In genomic region chr2:116980692-116981091, GRCm38 (mm10) we compare ENCODE assay signal across 9 mouse cellular contexts.
DNase-seq lines count a peak whose midpoint lies in the region; ATAC-seq and TF ChIP-seq lines count a peak whose summit lies in the region.
"Had no signal": no experiment of that assay in that cellular context is flagged by ENCODE, and none has a peak within 500 bp of the region (broad histone marks: within the 10 kb centered on the region; RNA-seq: fewer than 3 reads in every experiment).

No protein-coding gene starts in this region.

- H3K9me3 ChIP-seq in neural tube, embryonic 15.5 days (replicated peaks): no peaks in the 10 kb centered on the region
- no peaks in the 10 kb centered on the region for H3K9me3 ChIP-seq in heart, embryonic 12.5 days (replicated peaks)
- H3K9me3 ChIP-seq: embryonic facial prominence, embryonic 12.5 days had no signal

- TF ChIP-seq POLR2A in heart, adult 2 months (IDR thresholded peaks at IDR 0.05; ENCODE audit: insufficient read depth, low read depth, low read length): no peak
- TF ChIP-seq POLR2A in cerebellum, adult 2 months (IDR thresholded peaks at IDR 0.05; ENCODE audit: borderline replicate concordance, insufficient read depth, low read length): no peak

- no peak for ATAC-seq in neural tube, embryonic 15.5 days (ENCODE audit: low FRiP score)
- no peak for ATAC-seq in heart, embryonic 12.5 days (ENCODE audit: insufficient number of reproducible peaks, low FRiP score)

- peaks cover 15% of the 10 kb centered on the region for H3K4me1 ChIP-seq in heart, adult 2 months (ENCODE audit: control insufficient read depth, insufficient read depth, low read length)
- peaks cover 18% of the 10 kb centered on the region for H3K4me1 ChIP-seq in neural tube, embryonic 15.5 days
- H3K4me1 ChIP-seq in heart, embryonic 12.5 days (replicated peaks): peaks cover 39% of the 10 kb centered on the region
- H3K4me1 ChIP-seq in cerebellum, adult 2 months (ENCODE audit: control insufficient read depth, insufficient read depth, low read length): peaks cover 3% of the 10 kb centered on the region; the same call in 1 of the 2 replicates

- TF ChIP-seq EP300 in heart, adult 2 months (IDR thresholded peaks at IDR 0.05; ENCODE audit: insufficient read depth, low read depth, low read length): no peak

- H3K79me2 ChIP-seq in heart, adult 2 months (replicated peaks; ENCODE audit: control insufficient read depth, insufficient read depth, low read length): no peaks in the 10 kb centered on the region

- H3K9ac ChIP-seq in heart, adult 2 months (ENCODE audit: low read depth, low read length): no peak overlapping the region
- H3K9ac ChIP-seq in neural tube, embryonic 15.5 days (replicated peaks): no peak overlapping the region
- no peak overlapping the region for H3K9ac ChIP-seq in heart, embryonic 12.5 days
- H3K9ac ChIP-seq: embryonic facial prominence, embryonic 12.5 days had no signal

- H3K27ac ChIP-seq in heart, adult 2 months: peak overlapping the region; percentile 64
- no peak overlapping the region for H3K27ac ChIP-seq in neural tube, embryonic 15.5 days (replicated peaks)
- H3K27ac ChIP-seq in heart, embryonic 12.5 days (ENCODE audit: poor library complexity, severe bottlenecking): peak overlapping the region; percentile 36; the same call in 1 of the 2 replicates
- no peak overlapping the region for H3K27ac ChIP-seq in cerebellum, adult 2 months (ENCODE audit: insufficient read depth, low read length)
- H3K27ac ChIP-seq: embryonic facial prominence, embryonic 12.5 days had no signal

- 45% methylated on average over 5 of the region's 5 CpGs for WGBS in heart, adult 2 months
- 52% methylated on average over 5 of the region's 5 CpGs for WGBS in neural tube, embryonic 15.5 days
- 40% methylated on average over 5 of the region's 5 CpGs for WGBS in heart, embryonic 12.5 days
- WGBS in cerebellum, adult 2 months: 68% methylated on average over 5 of the region's 5 CpGs

- H3K36me3 ChIP-seq in heart, adult 2 months (ENCODE audit: control insufficient read depth, insufficient read depth, low read length): peaks cover 10% of the 10 kb centered on the region
- no peaks in the 10 kb centered on the region for H3K36me3 ChIP-seq in neural tube, embryonic 15.5 days
- no peaks in the 10 kb centered on the region for H3K36me3 ChIP-seq in heart, embryonic 12.5 days
- H3K36me3 ChIP-seq: embryonic facial prominence, embryonic 12.5 days had no signal

- no peak for TF ChIP-seq CTCF in heart, adult 2 months (IDR thresholded peaks at IDR 0.05)
- TF ChIP-seq CTCF in cerebellum, adult 2 months (IDR thresholded peaks at IDR 0.05; ENCODE audit: borderline replicate concordance, insufficient read depth, low read depth, low read length): no peak

- DNase-seq in heart, adult 2 months: peak; percentile 28 to 45
- no peak for DNase-seq in heart, postnatal 4 days
- DNase-seq in neural tube, embryonic 10.5 days (ENCODE audit: extremely low spot score, low spot score): peak; percentile 19
- DNase-seq in cerebellum, adult 2 months: no peak
- no peak for DNase-seq in testis, postnatal 14 days (ENCODE audit: low spot score)
- DNase-seq in right cerebral cortex, postnatal 36 days (ENCODE audit: low spot score in 2 of 2): no peak

- no peak overlapping the region for H3K4me2 ChIP-seq in neural tube, embryonic 15.5 days
- no peak overlapping the region for H3K4me2 ChIP-seq in heart, embryonic 12.5 days
- H3K4me2 ChIP-seq: embryonic facial prominence, embryonic 12.5 days had no signal

- H3K27me3 ChIP-seq in heart, adult 2 months (ENCODE audit: control insufficient read depth, insufficient read depth, low read length): no peaks in the 10 kb centered on the region
- H3K27me3 ChIP-seq in neural tube, embryonic 15.5 days (replicated peaks): no peaks in the 10 kb centered on the region
- H3K27me3 ChIP-seq in heart, embryonic 12.5 days (replicated peaks): no peaks in the 10 kb centered on the region
- no peaks in the 10 kb centered on the region for H3K27me3 ChIP-seq in cerebellum, adult 2 months (ENCODE audit: control insufficient read depth, insufficient read depth, low read length)
- H3K27me3 ChIP-seq: embryonic facial prominence, embryonic 12.5 days had no signal

- no peak overlapping the region for H3K4me3 ChIP-seq in heart, adult 2 months
- H3K4me3 ChIP-seq in neural tube, embryonic 15.5 days (replicated peaks): no peak overlapping the region
- H3K4me3 ChIP-seq in heart, embryonic 12.5 days: no peak overlapping the region
- no peak overlapping the region for H3K4me3 ChIP-seq in cerebellum, adult 2 months (replicated peaks; ENCODE audit: insufficient read depth, low read depth, low read length)
- H3K4me3 ChIP-seq: embryonic facial prominence, embryonic 12.5 days had no signal

- intact Hi-C loops in heart, adult 2 months (cut with DNase I): no loop called here

Comparison
In these comparisons a context has a peak if more than half of its experiments do, and no peak if none do; other contexts are left out.
1. DNase-seq: peak in heart, adult 2 months (2 of 2) and neural tube, embryonic 10.5 days (single experiment); none in heart, postnatal 4 days (single experiment), cerebellum, adult 2 months (0 of 2), testis, postnatal 14 days (single experiment) and right cerebral cortex, postnatal 36 days (0 of 2).
2. H3K27ac ChIP-seq: peak in heart, adult 2 months (single experiment) and heart, embryonic 12.5 days (single experiment); none in neural tube, embryonic 15.5 days (single experiment) and cerebellum, adult 2 months (single experiment).